Mouse (Mus musculus): ENCODE data around the gene Wdr24. TPM values are rescaled to one million over a fixed set of nuclear protein-coding genes. Genes with fewer than 3 reads are reported as not detected.

Wdr24 gene
- polyA plus RNA-seq, 1 experiment from 2014 or later: 44.1 TPM

Other genes with a start within 250 kb of the Wdr24 start
- 22.4 TPM for gene Lmf1, start 244.5 kb upstream of the Wdr24 start, polyA plus RNA-seq (2017; shearing (Covaris generic))
- not detected for gene Gng13, start 106.5 kb upstream of the Wdr24 start, polyA plus RNA-seq (2017; shearing (Covaris generic))
- 6.4 TPM for gene Chtf18, start 96.2 kb upstream of the Wdr24 start, polyA plus RNA-seq (2017; shearing (Covaris generic))
- gene Rpusd1, start 96.0 kb upstream of the Wdr24 start, polyA plus RNA-seq (2017; shearing (Covaris generic)): 14.6 TPM
- 0.07 TPM for gene Mslnl, start 87.6 kb upstream of the Wdr24 start, polyA plus RNA-seq (2017; shearing (Covaris generic))
- not detected for gene Msln, start 69.2 kb upstream of the Wdr24 start, polyA plus RNA-seq (2017; shearing (Covaris generic))
- 28.1 TPM for gene Narfl, start 49.9 kb upstream of the Wdr24 start, polyA plus RNA-seq (2017; shearing (Covaris generic))
- 51.4 TPM for gene Haghl, start 38.0 kb upstream of the Wdr24 start, polyA plus RNA-seq (2017; shearing (Covaris generic))
- 0.49 TPM for gene Ccdc78, start 37.0 kb upstream of the Wdr24 start, polyA plus RNA-seq (2017; shearing (Covaris generic))
- gene Fam173a, start 30.7 kb upstream of the Wdr24 start, polyA plus RNA-seq (2017; shearing (Covaris generic)): 223 TPM
- gene AC134908.4, start 28.0 kb upstream of the Wdr24 start, polyA plus RNA-seq (2017; shearing (Covaris generic)): 1.6 TPM
- gene Metrn, start 26.5 kb upstream of the Wdr24 start, polyA plus RNA-seq (2017; shearing (Covaris generic)): 45.7 TPM
- 0.13 TPM for gene Fbxl16, start 14.5 kb upstream of the Wdr24 start, polyA plus RNA-seq (2017; shearing (Covaris generic))
- 36.7 TPM for gene Jmjd8, start 5.2 kb downstream of the Wdr24 start, polyA plus RNA-seq (2017; shearing (Covaris generic))
- 169 TPM for gene Stub1, start 9.8 kb downstream of the Wdr24 start, polyA plus RNA-seq (2017; shearing (Covaris generic))
- 2.1 TPM for gene Rhbdl1, start 13.7 kb downstream of the Wdr24 start, polyA plus RNA-seq (2017; shearing (Covaris generic))
- 2.6 TPM for gene Gm20683, start 18.1 kb downstream of the Wdr24 start, polyA plus RNA-seq (2017; shearing (Covaris generic))
- 41.0 TPM for gene Rhot2, start 21.2 kb downstream of the Wdr24 start, polyA plus RNA-seq (2017; shearing (Covaris generic))
- gene Wdr90, start 37.9 kb downstream of the Wdr24 start, polyA plus RNA-seq (2017; shearing (Covaris generic)): 8.8 TPM
- gene Mcrip2, start 45.1 kb downstream of the Wdr24 start, polyA plus RNA-seq (2017; shearing (Covaris generic)): 5.2 TPM
- gene Mettl26, start 51.4 kb downstream of the Wdr24 start, polyA plus RNA-seq (2017; shearing (Covaris generic)): 82.8 TPM
- 1.3 TPM for gene Wfikkn1, start 57.2 kb downstream of the Wdr24 start, polyA plus RNA-seq (2017; shearing (Covaris generic))
- gene Rab40c, start 96.1 kb downstream of the Wdr24 start, polyA plus RNA-seq (2017; shearing (Covaris generic)): 31.6 TPM
- gene Pigq, start 121.3 kb downstream of the Wdr24 start, polyA plus RNA-seq (2017; shearing (Covaris generic)): 55.2 TPM
- gene Nhlrc4, start 121.3 kb downstream of the Wdr24 start, polyA plus RNA-seq (2017; shearing (Covaris generic)): not detected
- not detected for gene A930017K11Rik, start 128.9 kb downstream of the Wdr24 start, polyA plus RNA-seq (2017; shearing (Covaris generic))
- 30.1 TPM for gene Capn15, start 162.2 kb downstream of the Wdr24 start, polyA plus RNA-seq (2017; shearing (Covaris generic))
- gene Rab11fip3, start 245.9 kb downstream of the Wdr24 start, polyA plus RNA-seq (2017; shearing (Covaris generic)): 13.5 TPM

Data from CD4-positive, CD25-positive, alpha-beta regulatory T cell (primary cell).